In the genomic region with DNA sequence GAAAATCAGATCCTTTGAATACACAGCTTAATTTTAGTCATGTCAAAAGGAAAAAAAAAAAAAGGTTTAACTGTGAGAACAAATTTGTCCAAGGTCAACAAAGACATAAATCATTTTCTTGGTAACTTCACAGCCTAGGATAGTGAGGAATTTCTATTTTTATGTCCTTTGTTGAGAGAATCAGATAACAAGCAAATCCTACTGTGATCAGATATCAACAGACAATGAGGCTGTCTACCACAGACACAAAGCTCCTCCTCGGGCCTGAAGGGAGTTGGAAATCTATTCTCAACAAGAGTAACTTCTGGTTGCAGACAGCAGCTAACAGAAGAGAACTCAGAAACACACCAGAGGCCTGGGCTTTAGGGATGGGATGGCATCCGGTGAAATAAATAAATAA, we compare ENCODE assay signal across 19 mouse cellular contexts. TPM values are rescaled to one million over a fixed set of nuclear protein-coding genes. Genes with fewer than 3 reads are reported as not detected.
"Had no signal": no experiment of that assay in that cellular context is flagged by ENCODE, and none has a peak within 500 bp of the region (broad histone marks: within the 10 kb centered on the region; RNA-seq: fewer than 3 reads in every experiment).

No protein-coding gene starts in this region.

- ATAC-seq: hindbrain, postnatal 0 days; inflammation-experienced regulatory T-cells, adult 6 months; intestine, embryonic 16.5 days; liver, postnatal 0 days; midbrain, embryonic 15.5 days had no signal

- H3K27ac ChIP-seq: hindbrain, embryonic 14.5 days; hindbrain, postnatal 0 days; limb, embryonic 12.5 days; limb, embryonic 15.5 days; liver, embryonic 14.5 days; lung, embryonic 15.5 days; macrophage; midbrain, embryonic 12.5 days; midbrain, embryonic 15.5 days; neural tube, embryonic 13.5 days had no signal

- H3K4me3 ChIP-seq: limb, embryonic 12.5 days; limb, embryonic 15.5 days; lung, embryonic 15.5 days; midbrain, embryonic 12.5 days; midbrain, embryonic 15.5 days; neural tube, embryonic 13.5 days had no signal

- DNase-seq: left cerebral cortex, postnatal 4 days; liver, postnatal 0 days; retina, postnatal 1 day; thymus, adult 18-20 months; thymus, postnatal 14 days; thymus, postnatal 4 days had no signal

- H3K4me1 ChIP-seq: limb, embryonic 12.5 days; limb, embryonic 15.5 days; lung, embryonic 15.5 days; midbrain, embryonic 12.5 days; midbrain, embryonic 15.5 days; neural tube, embryonic 13.5 days had no signal

- H3K27me3 ChIP-seq: limb, embryonic 12.5 days; limb, embryonic 15.5 days; lung, embryonic 15.5 days; midbrain, embryonic 12.5 days; midbrain, embryonic 15.5 days; neural tube, embryonic 13.5 days had no signal

- H3K9me3 ChIP-seq: limb, embryonic 12.5 days; limb, embryonic 15.5 days; lung, embryonic 15.5 days; midbrain, embryonic 15.5 days; neural tube, embryonic 13.5 days had no signal

- H3K9ac ChIP-seq: hindbrain, embryonic 14.5 days; limb, embryonic 12.5 days; limb, embryonic 15.5 days; liver, embryonic 14.5 days; liver, postnatal 0 days; lung, embryonic 15.5 days; midbrain, embryonic 12.5 days; midbrain, embryonic 15.5 days; neural tube, embryonic 13.5 days had no signal

- H3K36me3 ChIP-seq: limb, embryonic 12.5 days; limb, embryonic 15.5 days; lung, embryonic 15.5 days; midbrain, embryonic 12.5 days; midbrain, embryonic 15.5 days; neural tube, embryonic 13.5 days had no signal

- H3K4me2 ChIP-seq: hindbrain, embryonic 14.5 days; limb, embryonic 12.5 days; limb, embryonic 15.5 days; liver, embryonic 11.5 days; lung, embryonic 15.5 days; midbrain, embryonic 12.5 days; midbrain, embryonic 15.5 days; neural tube, embryonic 13.5 days had no signal

RNA-seq across cellular contexts. Expression of gene Cmtm8, which starts 38.0 kb away (rescaled TPM):
- polyA plus RNA-seq: inflammation-experienced regulatory T-cells, adult 6 months had no signal
